Comparison of ENCODE assay signal across 22 mouse cellular contexts in genomic region chr10:110769538-110769937, GRCm38 (mm10). TPM values are rescaled to one million over a fixed set of nuclear protein-coding genes. Genes with fewer than 3 reads are reported as not detected.
A peak's percentile ranks its signal among the peaks of the same experiment; 100 is the strongest.
DNase-seq lines count a peak whose midpoint lies in the region; ATAC-seq lines count a peak whose summit lies in the region.
"Had no signal": no experiment of that assay in that cellular context is flagged by ENCODE, and none has a peak within 500 bp of the region (broad histone marks: within the 10 kb centered on the region; RNA-seq: fewer than 3 reads in every experiment).

No protein-coding gene starts in this region.

- H3K36me3 ChIP-seq in forebrain, embryonic 16.5 days (ENCODE audit: control insufficient read depth, insufficient read depth), result peaks cover 4% of the 10 kb centered on the region
- peaks cover 30% of the 10 kb centered on the region for H3K36me3 ChIP-seq in forebrain, embryonic 15.5 days

- H3K4me3 ChIP-seq in forebrain, embryonic 16.5 days (replicated peaks; ENCODE audit: low read length), result no peak overlapping the region
- H3K4me3 ChIP-seq in forebrain, embryonic 15.5 days, result no peak overlapping the region
- H3K4me3 ChIP-seq: embryonic facial prominence, embryonic 13.5 days; heart, embryonic 10.5 days; intestine, embryonic 15.5 days; layer of hippocampus, adult 2 months; midbrain, embryonic 10.5 days had no signal

- intact Hi-C loops in left cerebral cortex, postnatal 25 days (cut with DNase I), result no loop called here

- WGBS in forebrain, embryonic 16.5 days, result 61% methylated on average over 10 of the region's 10 CpGs
- 66% methylated on average over 10 of the region's 10 CpGs for WGBS in forebrain, embryonic 15.5 days

- no peaks in the 10 kb centered on the region for H3K27me3 ChIP-seq in forebrain, embryonic 16.5 days (replicated peaks; ENCODE audit: control insufficient read depth, insufficient read depth, low read length)
- H3K27me3 ChIP-seq in forebrain, embryonic 15.5 days, result no peaks in the 10 kb centered on the region
- H3K27me3 ChIP-seq: embryonic facial prominence, embryonic 13.5 days; intestine, embryonic 15.5 days had no signal

- no peak overlapping the region for H3K4me2 ChIP-seq in forebrain, embryonic 16.5 days (ENCODE audit: low read length)
- no peak overlapping the region for H3K4me2 ChIP-seq in forebrain, embryonic 15.5 days (replicated peaks)
- H3K4me2 ChIP-seq: embryonic facial prominence, embryonic 13.5 days; intestine, embryonic 15.5 days; liver, embryonic 11.5 days had no signal

- no peak overlapping the region for H3K9ac ChIP-seq in forebrain, embryonic 16.5 days (replicated peaks; ENCODE audit: low read depth, low read length)
- no peak overlapping the region for H3K9ac ChIP-seq in forebrain, embryonic 15.5 days (replicated peaks)
- H3K9ac ChIP-seq: embryonic facial prominence, embryonic 13.5 days; intestine, embryonic 15.5 days; liver, postnatal 0 days had no signal

- DNase-seq in left cerebral cortex, postnatal 25 days (ENCODE audit: low spot score in 2 of 2), result peak; percentile 23 to 40
- DNase-seq in left cerebral cortex, adult 11 months (ENCODE audit: low spot score), result no peak
- DNase-seq in brain, adult 2 months (ENCODE audit: low read depth, low spot score), result peak; percentile 48
- DNase-seq in layer of hippocampus, adult 9-11 months, result peak; percentile 36
- DNase-seq: cerebellum, adult 11 months; cerebellum, postnatal 10 days; heart, postnatal 4 days; kidney, adult 8-10 months; kidney, postnatal 10 days; liver, postnatal 0 days; lung, postnatal 10 days had no signal

- peak; percentile 38; the same call in 1 of the 2 replicates for ATAC-seq in forebrain, embryonic 16.5 days
- no peak for ATAC-seq in forebrain, embryonic 15.5 days (replicated peaks)
- ATAC-seq in granulocyte monocyte progenitor cell, adult 5-6 weeks (replicated peaks; ENCODE audit: poor library complexity, severe bottlenecking), result no peak
- ATAC-seq: CD4-positive, CD25-positive, alpha-beta regulatory T cell, adult 4 months; hindbrain, embryonic 16.5 days; intestine, embryonic 15.5 days; liver, postnatal 0 days had no signal

- H3K9me3 ChIP-seq in forebrain, embryonic 16.5 days (ENCODE audit: control insufficient read depth, low read length), result no peaks in the 10 kb centered on the region
- H3K9me3 ChIP-seq in forebrain, embryonic 15.5 days, result no peaks in the 10 kb centered on the region
- H3K9me3 ChIP-seq: embryonic facial prominence, embryonic 13.5 days; heart, embryonic 10.5 days; intestine, embryonic 15.5 days; midbrain, embryonic 10.5 days had no signal

- H3K4me1 ChIP-seq in forebrain, embryonic 16.5 days (replicated peaks; ENCODE audit: control insufficient read depth, insufficient read depth, low read length), result 0 out of 2 replicates have a peak, but pooled peaks cover 3% of the 10 kb centered on the region
- H3K4me1 ChIP-seq in forebrain, embryonic 15.5 days, result peaks cover 7% of the 10 kb centered on the region; the same call in 1 of the 2 replicates
- H3K4me1 ChIP-seq: embryonic facial prominence, embryonic 13.5 days; heart, embryonic 10.5 days; intestine, embryonic 15.5 days; midbrain, embryonic 10.5 days had no signal

- no peak overlapping the region for H3K27ac ChIP-seq in forebrain, embryonic 16.5 days (ENCODE audit: low read length)
- H3K27ac ChIP-seq in forebrain, embryonic 15.5 days (replicated peaks), result no peak overlapping the region
- H3K27ac ChIP-seq: embryonic facial prominence, embryonic 13.5 days; heart, embryonic 10.5 days; intestine, embryonic 15.5 days; layer of hippocampus, adult 2 months; midbrain, embryonic 10.5 days had no signal

RNA-seq across cellular contexts. Expression of gene E2f7, which starts 24.3 kb away (rescaled TPM):
- polyA plus RNA-seq in forebrain, embryonic 16.5 days (2015; fragmentation: Nextera tagmentation; extraction: Ambion mirVana), result 13.8 and 14.8 TPM in 2 replicates
- polyA plus RNA-seq in forebrain, embryonic 15.5 days (2015; fragmentation: Nextera tagmentation; extraction: Ambion mirVana), result 13.6 and 14.1 TPM in 2 replicates
- under 1 TPM; 0.69 to 0.92 TPM for total RNA-seq in left cerebral cortex, postnatal 25 days (2021)
- total RNA-seq in granulocyte monocyte progenitor cell, adult 5-6 weeks (2014; fragmentation: Nextera tagmentation), result 7.5 and 12.5 TPM in 2 replicates
- 5.0 and 5.8 TPM in 2 replicates for total RNA-seq in granulocyte monocyte progenitor cell, adult 5-6 weeks (2017)
